Mouse (Mus musculus): Measurements from ENCODE around the gene Dcdc2b. TPM values are rescaled to one million over a fixed set of nuclear protein-coding genes. Genes with fewer than 3 reads are reported as not detected.

Gene Dcdc2b
- total RNA-seq, 2 experiments from 2014 or later = 3.0 to 3.2 TPM

DNA sequence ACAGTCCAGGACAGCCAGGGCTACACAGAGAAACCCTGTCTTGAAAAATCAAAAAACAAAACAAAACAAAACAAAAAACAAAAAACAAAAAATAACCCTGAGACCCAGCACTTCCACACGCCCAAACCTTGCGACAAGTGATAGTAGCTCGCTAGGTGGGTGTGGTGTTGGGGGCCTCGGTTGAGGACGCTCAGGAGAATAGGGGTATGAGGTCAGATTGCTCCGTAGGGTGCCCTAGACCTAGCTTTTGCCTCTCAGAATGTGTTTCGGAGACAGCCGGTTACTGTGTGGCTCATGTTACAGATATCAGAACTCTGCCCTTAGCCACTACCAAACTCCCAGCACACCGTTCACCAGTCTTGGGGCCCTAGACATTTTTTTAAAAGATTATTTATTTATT, 28.3 kb downstream of the Dcdc2b start:
- intact Hi-C loops (cut with DNase I) = no loop called here
- no peak for DNase-seq (ENCODE audit: extremely low spot score in 1 of 2, low spot score in 2 of 2)

DNA sequence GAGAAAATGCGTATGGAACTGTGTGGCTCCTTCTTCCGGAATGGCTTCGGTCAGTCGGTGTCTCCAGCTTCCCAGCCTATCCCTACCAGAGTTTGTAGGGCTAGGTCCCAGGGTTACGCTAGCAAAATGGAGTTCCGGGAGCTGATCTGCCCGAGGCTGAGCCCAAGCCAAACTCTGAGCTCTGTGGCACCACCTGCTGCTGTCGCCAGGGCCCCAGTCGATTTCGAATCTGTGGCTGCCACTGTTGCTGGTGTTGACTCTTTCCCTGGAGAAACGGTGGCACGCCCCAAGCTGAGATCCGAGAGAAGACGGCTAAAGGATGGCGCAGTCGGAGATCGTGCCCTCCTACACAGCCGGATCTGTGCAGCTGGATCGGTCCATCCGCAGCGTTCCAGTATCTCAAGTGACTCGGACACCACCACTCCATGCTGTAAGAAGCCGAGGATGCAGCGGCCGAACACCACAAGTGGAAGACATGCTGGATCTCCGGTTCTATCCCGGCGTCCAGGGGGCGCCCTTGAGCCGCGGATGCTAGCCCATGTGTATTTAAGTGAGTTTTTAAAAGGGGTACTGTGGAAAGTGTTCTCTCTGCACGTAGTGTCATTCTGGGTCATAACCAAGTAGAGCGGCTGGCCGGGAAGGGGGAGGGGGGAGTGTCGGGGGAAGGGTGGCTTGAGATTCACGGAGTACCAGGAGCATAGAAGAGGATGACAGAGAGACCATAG, 29.0 kb downstream of the Dcdc2b start:
- intact Hi-C loops (cut with DNase I) = no loop called here
- DNase-seq (ENCODE audit: extremely low spot score in 1 of 2, low spot score in 2 of 2) = peak; percentile 83 to 87

DNA sequence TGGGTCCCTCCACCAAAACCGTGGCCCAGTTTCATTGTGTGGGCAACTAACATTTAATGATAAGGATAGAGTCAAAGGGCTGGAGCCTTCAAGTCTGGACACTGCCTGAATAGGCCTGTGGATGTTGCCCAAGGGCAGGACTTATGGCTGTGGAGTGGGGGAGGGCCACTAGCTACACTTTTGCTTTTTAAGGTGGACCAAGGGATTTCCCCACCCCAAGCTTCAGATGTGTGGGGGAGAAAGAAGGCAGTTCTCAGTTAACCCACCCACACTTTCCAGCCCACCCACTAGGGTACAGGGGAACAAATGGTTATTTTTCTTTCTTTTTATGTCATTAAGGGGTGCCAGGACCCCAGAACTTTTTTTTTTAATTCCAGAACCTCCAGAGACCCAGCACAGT, 29.7 kb downstream of the Dcdc2b start:
- intact Hi-C loops (cut with DNase I) = no loop called here

DNA sequence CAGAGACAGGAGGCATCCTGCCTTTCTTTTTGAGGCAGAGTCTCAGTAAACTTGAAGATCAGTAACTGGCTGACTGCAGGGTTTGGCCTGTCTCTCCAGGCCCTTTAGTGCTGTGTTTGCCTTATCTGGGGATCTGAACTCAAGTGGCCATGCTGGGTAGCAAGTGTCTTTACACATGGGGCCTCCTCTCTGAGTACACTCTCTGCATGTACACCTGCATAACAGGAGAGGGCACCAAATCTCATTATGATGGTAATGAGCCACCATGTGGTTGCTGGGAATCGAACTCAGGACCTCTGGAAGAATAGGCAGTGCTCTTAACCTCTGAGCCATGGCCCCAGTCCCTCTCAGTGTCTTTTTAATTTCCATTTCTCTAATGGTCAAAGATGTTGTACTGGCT, 31.8 kb downstream of the Dcdc2b start:
- intact Hi-C loops (cut with DNase I) = no loop called here
- DNase-seq (ENCODE audit: extremely low spot score in 1 of 2, low spot score in 2 of 2) = no peak

More for the DNA sequence above, 29.7 kb downstream of the Dcdc2b start:
- DNase-seq (ENCODE audit: extremely low spot score in 1 of 2, low spot score in 2 of 2) = no peak

DNA sequence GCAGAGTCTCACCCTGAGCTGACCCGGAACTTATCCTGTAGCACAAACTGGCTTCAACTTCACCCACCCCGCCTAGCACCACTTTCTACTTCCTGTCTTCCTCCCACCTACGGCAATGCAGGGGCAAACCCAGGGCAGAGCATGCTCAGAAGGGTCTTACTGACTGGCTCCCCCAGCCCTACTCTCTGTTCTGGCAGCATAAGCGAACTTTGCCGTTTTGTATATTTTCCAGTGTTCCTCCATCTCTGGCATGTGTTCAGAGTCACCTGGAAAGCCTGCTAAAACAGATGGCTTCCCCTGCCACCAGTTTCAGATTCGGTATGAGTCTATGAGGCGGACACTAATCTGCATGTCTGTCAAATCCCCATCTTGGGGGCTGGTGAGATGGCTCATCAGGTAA, 33.7 kb downstream of the Dcdc2b start:
- no peak for DNase-seq (ENCODE audit: extremely low spot score in 1 of 2, low spot score in 2 of 2)
- intact Hi-C loops (cut with DNase I) = no loop called here

GRCm38 (mm10) chr4:129578466-129578865, 35.6 kb downstream of the Dcdc2b start, which contains the start of gene Fam167b:
TSS of gene Fam167b (minus strand) at chr4:129578549.
- DNase-seq (ENCODE audit: extremely low spot score in 1 of 2, low spot score in 2 of 2) = peak in 1 of 2 experiments; percentile 32
- intact Hi-C loops (cut with DNase I) = no loop called here

- intact Hi-C loops (cut with DNase I) = no loop called here
- DNase-seq (ENCODE audit: extremely low spot score in 1 of 2, low spot score in 2 of 2) = no peak
Observed at GRCm38 (mm10) chr4:129577688-129578087, 36.4 kb downstream of the Dcdc2b start.

- intact Hi-C loops (cut with DNase I) = no loop called here
- peak; percentile 63 to 78 for DNase-seq (ENCODE audit: extremely low spot score in 1 of 2, low spot score in 2 of 2)
Observed at GRCm38 (mm10) chr4:129576863-129577491, 37.1 kb downstream of the Dcdc2b start.

DNA sequence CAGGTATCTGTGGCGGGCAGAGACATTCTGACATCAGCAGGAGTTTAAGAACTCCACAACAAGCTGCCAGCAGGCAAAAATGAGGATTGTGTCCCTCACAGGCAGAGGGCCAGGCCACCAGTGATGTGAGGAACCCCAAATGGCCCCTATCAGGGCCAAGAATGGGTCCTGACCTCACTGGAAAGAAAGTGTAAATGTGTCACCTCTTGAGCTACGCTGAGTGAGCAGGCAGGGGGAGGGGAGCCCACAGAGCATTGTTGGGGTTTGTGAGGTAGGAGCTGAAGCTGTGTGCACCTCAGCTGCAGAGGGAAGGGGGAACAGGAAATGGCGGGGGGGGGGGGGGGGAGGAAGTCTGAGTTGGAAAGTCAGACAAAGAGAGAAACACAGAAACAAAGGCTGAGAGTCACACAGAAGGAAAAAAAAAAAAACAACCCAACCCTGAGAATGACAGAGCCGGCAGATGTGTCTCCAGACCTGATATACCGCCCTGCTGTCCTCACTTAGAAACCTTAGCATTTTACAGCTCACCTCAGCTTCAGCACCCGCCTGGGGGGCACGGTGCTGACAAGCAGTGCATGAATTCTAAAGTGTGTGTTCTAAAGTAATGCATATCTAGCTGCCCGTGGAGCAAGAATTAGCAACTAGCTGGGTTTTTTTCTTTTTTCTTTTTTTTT, 38.7 kb downstream of the Dcdc2b start:
- peak in 1 of 2 experiments; percentile 41 for DNase-seq (ENCODE audit: extremely low spot score in 1 of 2, low spot score in 2 of 2)
- intact Hi-C loops (cut with DNase I) = no loop called here

DNA sequence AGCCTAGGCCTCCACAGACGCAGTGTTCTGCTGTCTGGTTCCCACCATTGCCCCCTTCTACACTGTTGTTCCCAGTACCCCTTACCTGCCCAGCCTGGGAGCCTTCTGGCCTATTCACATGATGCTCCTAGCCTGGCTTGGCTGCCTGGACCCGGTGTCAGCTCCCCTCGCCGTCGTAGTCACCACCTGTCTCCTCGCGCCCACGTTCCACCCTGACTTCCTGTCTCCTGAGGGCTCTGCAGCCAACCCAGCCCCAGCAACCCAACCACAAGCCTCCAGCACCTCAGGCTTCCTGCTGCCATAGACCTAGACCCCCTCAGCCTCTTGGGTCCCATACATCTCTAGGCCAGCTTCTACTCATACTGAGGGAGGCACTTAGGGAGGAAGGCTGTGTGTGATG, 40.6 kb downstream of the Dcdc2b start, which contains the start of gene Lck:
TSS of gene Lck (minus strand) at position 212 of the 400 bp plus-strand sequence.
- intact Hi-C loops (cut with DNase I) = no loop called here
- DNase-seq (ENCODE audit: extremely low spot score in 1 of 2, low spot score in 2 of 2) = no peak

DNA sequence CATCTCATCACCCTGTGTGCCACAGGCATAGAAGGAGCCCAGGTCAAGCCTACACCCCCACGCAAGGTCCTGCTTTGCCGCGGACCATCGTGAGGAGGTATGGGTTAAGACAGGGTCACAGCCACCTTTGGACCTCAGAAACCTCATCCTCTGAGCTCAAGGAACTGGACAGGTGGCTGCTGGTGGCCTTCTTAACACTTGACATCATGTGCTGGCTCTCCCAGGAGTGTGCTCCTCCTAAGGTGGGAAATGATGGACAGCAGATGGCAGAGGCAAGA, 41.0 kb downstream of the Dcdc2b start:
- intact Hi-C loops (cut with DNase I) = no loop called here
- DNase-seq (ENCODE audit: extremely low spot score in 1 of 2, low spot score in 2 of 2) = no peak

GRCm38 (mm10) chr4:129572236-129573092, 41.6 kb downstream of the Dcdc2b start:
- intact Hi-C loops (cut with DNase I) = no loop called here
- DNase-seq (ENCODE audit: extremely low spot score in 1 of 2, low spot score in 2 of 2) = no peak

- DNase-seq (ENCODE audit: extremely low spot score in 1 of 2, low spot score in 2 of 2) = no peak
- intact Hi-C loops (cut with DNase I) = no loop called here
Observed at GRCm38 (mm10) chr4:129571551-129572084, 42.4 kb downstream of the Dcdc2b start.

DNA sequence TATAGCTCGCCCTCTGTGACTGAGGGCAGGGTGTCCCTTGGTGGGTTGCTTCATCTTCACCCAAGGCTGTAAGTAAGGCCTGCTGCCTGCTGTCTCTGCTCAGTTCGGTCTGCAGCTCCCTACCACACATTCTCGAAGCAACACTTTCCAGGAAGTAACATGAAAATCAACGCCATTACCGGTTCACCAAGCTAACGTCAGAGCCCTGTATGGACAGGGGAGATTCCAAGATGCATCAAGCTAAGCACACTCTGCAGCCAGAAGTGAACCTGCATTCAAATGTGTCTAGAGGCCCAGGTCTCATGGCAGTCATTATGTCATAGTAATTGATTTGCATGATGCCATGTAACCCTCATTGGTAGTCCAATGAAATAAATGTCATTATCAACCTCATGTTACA, 44.0 kb downstream of the Dcdc2b start:
- DNase-seq (ENCODE audit: extremely low spot score in 1 of 2, low spot score in 2 of 2) = no peak
- intact Hi-C loops (cut with DNase I) = no loop called here

DNA sequence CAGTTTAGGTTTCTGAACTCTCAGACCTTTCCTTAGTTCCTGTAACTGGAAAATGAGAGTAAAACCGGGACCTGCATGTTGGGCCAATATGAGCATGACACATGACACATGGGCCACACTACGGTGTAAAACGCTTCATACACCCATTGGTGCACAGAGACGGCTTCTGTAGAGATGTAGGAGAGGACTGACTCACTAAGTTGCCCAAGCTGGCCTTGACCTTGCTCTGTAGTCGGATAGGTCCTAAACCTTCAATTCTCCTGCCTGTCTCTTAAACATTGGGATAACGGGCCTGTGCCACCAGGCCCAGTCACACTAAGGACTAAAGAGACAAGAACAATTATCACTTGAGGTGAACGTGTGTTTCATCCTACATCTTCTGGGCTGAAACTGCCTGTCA, 45.7 kb downstream of the Dcdc2b start:
- intact Hi-C loops (cut with DNase I) = no loop called here
- DNase-seq (ENCODE audit: extremely low spot score in 1 of 2, low spot score in 2 of 2) = no peak

DNA sequence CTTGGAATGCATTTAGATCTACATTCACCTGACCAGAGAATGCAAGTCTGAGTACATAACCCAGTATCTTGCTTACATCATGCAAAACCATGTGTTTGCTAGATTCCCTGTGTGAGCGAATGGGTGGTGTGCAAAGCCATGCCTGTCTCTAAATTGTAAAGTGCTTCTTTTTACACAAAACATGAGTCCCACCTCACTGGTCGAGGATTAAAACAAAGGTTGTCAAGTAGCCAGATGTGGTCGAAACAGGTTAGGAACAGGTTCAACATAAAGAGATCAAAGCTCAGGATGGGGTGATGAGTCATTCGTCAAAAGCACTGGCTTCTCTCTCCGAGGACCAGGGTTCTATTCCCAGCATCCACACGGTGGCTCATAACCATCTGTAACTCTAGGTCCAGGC, 48.9 kb downstream of the Dcdc2b start:
- DNase-seq (ENCODE audit: extremely low spot score in 1 of 2, low spot score in 2 of 2) = no peak
- intact Hi-C loops (cut with DNase I) = no loop called here

- intact Hi-C loops (cut with DNase I) = no loop called here
Observed at GRCm38 (mm10) chr4:129563718-129564117, 50.3 kb downstream of the Dcdc2b start.

DNA sequence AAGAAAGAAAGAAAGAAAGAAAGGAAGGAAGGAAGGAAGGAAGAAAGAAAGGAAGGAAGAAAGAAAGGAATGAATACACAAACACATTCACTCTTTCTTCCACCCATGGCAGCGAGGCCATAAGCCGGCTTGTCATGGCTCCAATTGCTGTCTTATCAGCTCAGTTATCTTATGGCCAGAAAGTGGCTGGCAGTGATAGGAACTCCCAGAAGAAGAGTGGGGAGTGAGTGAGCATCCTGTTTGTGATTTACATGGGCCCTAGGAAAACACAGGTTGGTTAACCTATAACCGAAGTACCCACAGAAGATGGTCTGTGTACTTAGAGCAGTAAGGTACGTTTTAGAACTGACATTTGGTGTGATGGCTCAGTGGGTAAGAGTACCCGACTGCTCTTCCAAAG, 52.9 kb downstream of the Dcdc2b start:
- intact Hi-C loops (cut with DNase I) = no loop called here
- DNase-seq (ENCODE audit: extremely low spot score in 1 of 2, low spot score in 2 of 2) = no peak

More at GRCm38 (mm10) chr4:129563718-129564117, 50.3 kb downstream of the Dcdc2b start:
- no peak for DNase-seq (ENCODE audit: extremely low spot score in 1 of 2, low spot score in 2 of 2)
